Mouse (Mus musculus): ENCODE measurements around the gene Setd1b. TPM values are rescaled to one million over a fixed set of nuclear protein-coding genes. Genes with fewer than 3 reads are reported as not detected.
A peak's percentile ranks its signal among the peaks of the same experiment; 100 is the strongest.

The Setd1b gene
- total and polyA plus RNA-seq, 3 experiments = 3.0 to 23.5 TPM; not detected in 1

GRCm38 (mm10) chr5:123140694-123141554 lies 1.1 kb upstream of the Setd1b start:
- peaks cover 0 to 11% of the 10 kb centered on the region in 2 experiments; a peak in 3 of 4 replicates for H3K36me3 ChIP-seq (ENCODE audit: control insufficient read depth in 1 of 2, insufficient read depth in 2 of 2, low read length in 2 of 2)
- H3K9me3 ChIP-seq (replicated peaks; ENCODE audit: insufficient read depth, low read length) = no peaks in the 10 kb centered on the region
- peaks cover 82% of the 10 kb centered on the region for H3K79me2 ChIP-seq (ENCODE audit: control insufficient read depth, insufficient read depth, low read length, poor library complexity)
- peak overlapping the region; percentile 98 for H3K9ac ChIP-seq (ENCODE audit: control insufficient read depth, low read depth, low read length, poor library complexity, severe bottlenecking)
- DNase-seq (ENCODE audit: low read depth, low spot score) = peak; percentile 95
- H3K4me3 ChIP-seq (ENCODE audit: control insufficient read depth in 1 of 2, insufficient read depth in 1 of 2, low read depth in 2 of 2, low read length in 2 of 2) = peak overlapping the region; percentile 78 to 84
- no peaks in the 10 kb centered on the region for H3K27me3 ChIP-seq (ENCODE audit: control insufficient read depth in 1 of 2, insufficient read depth in 2 of 2, low read length in 2 of 2)
- H3K4me1 ChIP-seq (ENCODE audit: control insufficient read depth in 1 of 2, insufficient read depth in 2 of 2, low read length in 2 of 2) = peaks cover 3 to 12% of the 10 kb centered on the region in 2 experiments; a peak in 2 of 4 replicates
- peak overlapping the region; percentile 99 for H3K27ac ChIP-seq (ENCODE audit: control insufficient read depth, low read depth, low read length)
- no peak; the same call in 1 of the 2 replicates for TF ChIP-seq MYC (IDR thresholded peaks at IDR 0.05; ENCODE audit: low read depth, low read length)
- TF ChIP-seq TBP (IDR thresholded peaks at IDR 0.05; ENCODE audit: low read depth, low read length) = peak; percentile 96
- TF ChIP-seq MAZ (IDR thresholded peaks at IDR 0.05; ENCODE audit: low read depth, low read length) = no peak
- no peak for TF ChIP-seq NRF1 (IDR thresholded peaks at IDR 0.05; ENCODE audit: insufficient read depth, low read depth, low read length, poor library complexity, severe bottlenecking)
- no peak for TF ChIP-seq TAL1 (IDR thresholded peaks at IDR 0.05; ENCODE audit: low read length)
- TF ChIP-seq EP300 (IDR thresholded peaks at IDR 0.05; ENCODE audit: low read depth in 1 of 2, low read length in 2 of 2) = peak in 1 of 2 experiments; percentile 29; a peak in 2 of 4 replicates
- 0 out of 2 replicates have a peak, but pooled peaks have one; percentile 32 for TF ChIP-seq ELF1 (IDR thresholded peaks at IDR 0.05; ENCODE audit: low read depth, low read length)
- TF ChIP-seq ETS1 (IDR thresholded peaks at IDR 0.05; ENCODE audit: low read depth, low read length) = peak; percentile 27; the same call in 1 of the 2 replicates
- no peak for TF ChIP-seq KAT2A (conservative IDR thresholded peaks at IDR 0.05; ENCODE audit: low read depth, low read length)
- TF ChIP-seq NELFE (IDR thresholded peaks at IDR 0.05; ENCODE audit: low read depth, low read length) = peak; percentile 96
- TF ChIP-seq MAFK (IDR thresholded peaks at IDR 0.05; ENCODE audit: borderline replicate concordance, low read depth, low read length) = no peak
- TF ChIP-seq E2F4 (IDR thresholded peaks at IDR 0.05; ENCODE audit: borderline replicate concordance, low read depth, low read length) = no peak
- TF ChIP-seq GATA1 (IDR thresholded peaks at IDR 0.05; ENCODE audit: low read depth, low read length) = no peak
- peak; percentile 69 for TF ChIP-seq HCFC1 (IDR thresholded peaks at IDR 0.05; ENCODE audit: low read depth, low read length)
- no peak for TF ChIP-seq USF1 (IDR thresholded peaks at IDR 0.05; ENCODE audit: low read depth, low read length)
- TF ChIP-seq MXI1 (IDR thresholded peaks at IDR 0.05; ENCODE audit: low read depth, low read length) = peak; percentile 85
- peak; percentile 99 for TF ChIP-seq POLR2AphosphoS2 (IDR thresholded peaks at IDR 0.05; ENCODE audit: low read length)
- TF ChIP-seq CHD1 (IDR thresholded peaks at IDR 0.05; ENCODE audit: low read depth, low read length) = peak; percentile 94
- TF ChIP-seq POLR2A (IDR thresholded peaks at IDR 0.05; ENCODE audit: control insufficient read depth in 1 of 2, insufficient read depth in 1 of 2, low read depth in 1 of 2, low read length in 2 of 2, poor library complexity in 1 of 2) = peak; percentile 44 to 96; a peak in 3 of 4 replicates
- TF ChIP-seq MYB (IDR thresholded peaks at IDR 0.05; ENCODE audit: low read depth, low read length) = no peak
- no peak for TF ChIP-seq CHD2 (IDR thresholded peaks at IDR 0.05; ENCODE audit: low read length)
- TF ChIP-seq SMC3 (IDR thresholded peaks at IDR 0.05; ENCODE audit: low read depth, low read length) = no peak
- peak; percentile 92; the same call in 1 of the 2 replicates for TF ChIP-seq POLR2AphosphoS5 (IDR thresholded peaks at IDR 0.05; ENCODE audit: borderline replicate concordance, low read depth, low read length)
- TF ChIP-seq GABPA (IDR thresholded peaks at IDR 0.05; ENCODE audit: low read depth, low read length) = 0 out of 2 replicates have a peak, but pooled peaks have one; percentile 31
- no peak; the same call in 1 of the 2 replicates for TF ChIP-seq RCOR1 (IDR thresholded peaks at IDR 0.05; ENCODE audit: low read depth, low read length)
- TF ChIP-seq TCF12 (IDR thresholded peaks at IDR 0.05; ENCODE audit: low read depth, low read length) = peak; percentile 68
- peak; percentile 90 for TF ChIP-seq SIN3A (IDR thresholded peaks at IDR 0.05; ENCODE audit: low read length)
- TF ChIP-seq ZC3H11A (IDR thresholded peaks at IDR 0.05; ENCODE audit: low read depth, low read length) = no peak
- TF ChIP-seq USF2 (IDR thresholded peaks at IDR 0.05; ENCODE audit: borderline replicate concordance in 1 of 2, insufficient read depth in 1 of 2, low read depth in 1 of 2, low read length in 2 of 2) = no peak
- TF ChIP-seq RAD21 (IDR thresholded peaks at IDR 0.05; ENCODE audit: low read depth, low read length) = no peak
- no peak for TF ChIP-seq ZKSCAN1 (IDR thresholded peaks at IDR 0.05; ENCODE audit: low read depth, low read length)
- TF ChIP-seq BHLHE40 (IDR thresholded peaks at IDR 0.05; ENCODE audit: borderline replicate concordance, low read depth, low read length) = no peak
- TF ChIP-seq MAX (IDR thresholded peaks at IDR 0.05; ENCODE audit: low read length) = peak; percentile 87
- TF ChIP-seq ZNF384 (IDR thresholded peaks at IDR 0.05; ENCODE audit: low read depth, low read length) = no peak; the same call in 1 of the 2 replicates
- peak; percentile 98 for TF ChIP-seq ZMIZ1 (IDR thresholded peaks at IDR 0.05; ENCODE audit: low read depth, low read length)

All from MEL (cell line).